Mouse (Mus musculus) fibroblast of lung, adult 2 months (primary cell): ENCODE results near the gene Pphln1.
A peak's percentile ranks its signal among the peaks of the same experiment; 100 is the strongest.
"Not testable (repeated sequence)": the region's sequence is repeated elsewhere in the genome, so short reads cannot be mapped to it uniquely, and the experiment has no call there.

Experiments used
- DNase-seq: peaks from one replicate; pipeline ENCODE4 v3.0.0-alpha.2; 2011; ENCODE audit warnings: low read depth

The Pphln1 gene

DNA sequence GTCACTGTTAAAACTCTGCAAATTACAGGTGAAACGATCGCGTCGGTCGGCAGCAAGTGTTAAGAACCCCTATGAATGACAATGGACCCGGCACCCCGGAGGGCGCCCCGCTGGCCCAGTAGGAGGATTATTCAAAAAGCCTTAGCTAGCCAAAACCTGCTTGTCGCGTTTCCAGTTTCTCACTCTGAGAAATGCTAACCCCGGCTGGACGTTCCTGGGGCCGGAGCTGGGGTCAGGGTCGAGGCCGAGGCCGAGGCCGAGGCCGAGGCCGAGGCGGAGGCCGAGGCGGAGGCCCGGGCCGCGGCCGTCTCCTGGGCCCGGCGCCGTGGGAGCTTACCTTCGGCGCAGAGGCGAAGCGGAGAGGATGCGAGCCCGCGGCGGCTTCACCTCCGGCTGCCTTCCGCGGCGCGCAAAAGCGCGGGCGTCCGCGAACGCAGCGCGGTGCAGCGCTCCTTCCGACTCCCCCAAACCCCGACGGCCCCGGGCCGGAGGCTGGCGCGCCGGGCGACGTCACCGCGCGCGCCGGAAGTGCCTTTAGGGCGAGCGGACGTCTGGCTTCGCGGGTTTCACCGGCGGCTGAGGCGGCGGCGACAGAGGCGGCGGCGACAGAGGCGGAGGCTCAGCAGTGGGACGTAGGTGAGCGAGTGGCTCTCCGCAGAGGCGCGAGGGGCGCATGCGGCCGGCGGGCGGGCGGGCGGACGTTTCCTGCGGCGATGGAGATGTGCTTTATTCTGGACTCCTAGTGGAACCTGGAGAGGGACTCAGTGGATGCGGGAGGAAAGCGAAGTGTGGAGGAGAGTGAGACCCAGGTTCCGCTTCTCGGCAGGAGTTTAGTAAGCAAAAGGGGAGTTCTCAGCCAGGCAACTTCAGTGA, at the start of gene Pphln1, which contains the start of gene Zcrb1:
Gene Pphln1 (plus strand): TSS at position 525 of the 873 bp plus-strand sequence.
Gene Zcrb1 (minus strand): TSS at position 509 of the 873 bp plus-strand sequence.
- DNase-seq: peak; percentile 30

DNA sequence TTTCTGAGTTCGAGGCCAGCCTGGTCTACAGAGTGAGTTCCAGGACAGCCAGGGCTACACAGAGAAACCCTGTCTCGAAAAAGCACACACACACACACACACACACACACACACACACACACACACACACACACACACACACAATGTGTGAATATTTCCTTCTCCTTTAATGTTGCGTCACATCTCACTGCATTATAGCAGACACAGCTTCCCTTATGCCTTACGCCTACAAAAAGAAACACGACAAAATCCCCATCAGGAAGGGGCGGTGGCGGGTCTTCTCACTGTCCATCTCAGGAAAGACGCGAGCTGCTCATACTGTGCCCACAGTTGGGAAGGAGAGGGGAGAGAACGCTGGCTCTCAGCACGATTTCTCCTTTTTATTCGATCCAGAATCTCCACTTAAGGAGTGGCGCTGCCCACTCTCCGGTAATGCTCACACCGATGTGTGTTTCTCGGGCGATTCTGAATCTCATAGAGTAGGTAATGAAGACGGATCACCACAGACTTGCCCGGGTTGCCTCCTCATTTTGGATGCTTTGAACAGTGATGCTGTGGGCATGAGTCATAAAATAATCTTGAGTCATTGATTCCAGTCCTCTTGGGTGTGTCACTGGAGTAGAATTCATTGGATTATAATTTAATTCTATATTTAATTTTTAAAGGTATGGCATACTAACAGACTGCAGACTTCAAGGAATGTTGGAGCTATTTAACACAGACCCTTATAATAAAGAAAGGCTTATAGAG, 39.6 kb upstream of the Pphln1 start:
- no peak for DNase-seq

- no peak for DNase-seq
These were observed 32.6 kb upstream of the Pphln1 start for GRCm38 (mm10) chr15:93365561-93365960.

- DNase-seq: no peak
These were observed 29.6 kb upstream of the Pphln1 start for GRCm38 (mm10) chr15:93368558-93368957.

DNA sequence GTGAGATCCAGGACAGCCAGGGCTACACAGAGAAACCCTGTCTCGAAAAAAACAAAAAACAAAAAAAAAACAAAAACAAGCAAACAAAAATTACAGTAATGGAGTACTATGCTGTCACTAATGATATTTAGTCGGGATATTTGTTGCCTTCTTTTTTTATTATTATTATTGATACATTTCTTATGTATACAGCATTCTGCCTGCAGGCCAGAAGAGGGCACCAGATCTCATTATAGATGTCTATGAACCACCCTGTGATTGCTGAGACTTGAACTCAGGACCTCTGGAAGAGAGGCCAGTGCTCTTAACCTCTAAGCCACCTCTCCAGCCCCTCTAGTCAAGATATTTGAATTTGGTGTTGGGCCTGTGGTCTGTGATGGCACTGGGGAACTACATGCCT, 26.3 kb upstream of the Pphln1 start:
- no peak for DNase-seq

DNA sequence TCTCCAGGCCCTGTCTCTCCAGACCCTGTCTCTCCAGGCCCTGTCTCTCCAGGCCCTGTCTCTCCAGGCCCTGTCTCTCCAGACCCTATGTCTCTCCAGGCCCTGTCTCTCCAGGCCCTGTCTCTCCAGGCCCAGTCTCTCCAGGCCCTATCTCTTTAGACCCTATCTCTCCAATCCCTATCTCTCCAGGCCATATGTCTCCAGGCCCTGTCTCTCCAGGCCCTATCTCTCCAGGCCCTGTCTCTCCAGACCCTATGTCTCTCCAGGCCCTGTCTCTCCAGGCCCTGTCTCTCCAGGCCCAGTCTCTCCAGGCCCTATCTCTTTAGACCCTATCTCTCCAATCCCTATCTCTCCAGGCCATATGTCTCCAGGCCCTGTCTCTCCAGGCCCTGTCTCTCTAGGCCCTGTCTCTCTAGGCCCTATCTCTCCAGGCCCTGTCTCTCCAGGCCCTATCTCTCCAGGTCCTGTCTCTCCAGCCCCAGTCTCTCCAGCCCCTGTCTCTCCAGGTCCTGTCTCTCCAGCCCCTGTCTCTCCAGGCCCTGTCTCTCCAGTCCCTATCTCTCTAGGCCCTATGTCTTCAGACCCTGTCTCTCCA, 25.5 kb upstream of the Pphln1 start:
- not testable (repeated sequence) for DNase-seq

- no peak for DNase-seq
These were observed 22.5 kb upstream of the Pphln1 start for GRCm38 (mm10) chr15:93375696-93376095.

GRCm38 (mm10) chr15:93379177-93379576, 19.0 kb upstream of the Pphln1 start:
- DNase-seq: no peak

DNA sequence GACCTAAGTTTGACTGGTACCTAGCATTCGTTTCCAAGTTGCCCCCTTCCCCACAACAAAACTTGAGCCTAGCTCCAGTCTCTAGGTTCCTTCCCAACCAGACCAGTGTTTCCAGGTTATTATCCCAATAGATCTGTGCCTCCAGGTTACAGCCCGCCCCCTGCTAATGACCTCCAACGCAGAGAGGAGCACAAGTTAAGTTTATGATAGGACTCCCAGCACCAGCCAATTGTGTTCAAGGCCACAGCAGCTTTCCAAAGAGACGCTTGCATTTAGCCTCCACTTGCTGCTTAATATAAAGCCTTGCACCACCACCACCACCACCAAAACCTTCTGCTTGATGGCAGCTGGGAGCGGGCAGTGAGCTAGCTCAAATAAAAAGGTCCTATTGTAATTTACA, 16.8 kb upstream of the Pphln1 start:
- DNase-seq: no peak

DNA sequence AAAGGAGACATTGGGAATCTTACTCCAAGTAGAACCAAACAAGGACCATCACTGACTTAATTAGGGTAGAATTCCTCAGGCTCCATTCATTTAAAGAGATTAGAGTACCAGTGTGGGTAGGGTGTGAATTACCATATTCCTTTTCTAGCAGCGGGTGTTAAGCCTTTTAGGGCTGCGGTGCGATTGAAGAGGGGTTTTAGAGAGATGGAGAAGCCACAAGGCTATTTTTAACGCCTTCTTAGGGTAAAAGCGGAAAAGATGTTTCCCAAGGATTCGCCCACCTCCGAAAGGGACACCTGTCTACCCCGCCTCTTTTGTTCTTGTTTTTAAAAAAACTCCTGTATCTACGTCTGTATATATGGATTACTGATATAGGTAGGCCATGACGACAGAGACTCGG, 881 bp upstream of the Pphln1 start:
- no peak for DNase-seq

DNA sequence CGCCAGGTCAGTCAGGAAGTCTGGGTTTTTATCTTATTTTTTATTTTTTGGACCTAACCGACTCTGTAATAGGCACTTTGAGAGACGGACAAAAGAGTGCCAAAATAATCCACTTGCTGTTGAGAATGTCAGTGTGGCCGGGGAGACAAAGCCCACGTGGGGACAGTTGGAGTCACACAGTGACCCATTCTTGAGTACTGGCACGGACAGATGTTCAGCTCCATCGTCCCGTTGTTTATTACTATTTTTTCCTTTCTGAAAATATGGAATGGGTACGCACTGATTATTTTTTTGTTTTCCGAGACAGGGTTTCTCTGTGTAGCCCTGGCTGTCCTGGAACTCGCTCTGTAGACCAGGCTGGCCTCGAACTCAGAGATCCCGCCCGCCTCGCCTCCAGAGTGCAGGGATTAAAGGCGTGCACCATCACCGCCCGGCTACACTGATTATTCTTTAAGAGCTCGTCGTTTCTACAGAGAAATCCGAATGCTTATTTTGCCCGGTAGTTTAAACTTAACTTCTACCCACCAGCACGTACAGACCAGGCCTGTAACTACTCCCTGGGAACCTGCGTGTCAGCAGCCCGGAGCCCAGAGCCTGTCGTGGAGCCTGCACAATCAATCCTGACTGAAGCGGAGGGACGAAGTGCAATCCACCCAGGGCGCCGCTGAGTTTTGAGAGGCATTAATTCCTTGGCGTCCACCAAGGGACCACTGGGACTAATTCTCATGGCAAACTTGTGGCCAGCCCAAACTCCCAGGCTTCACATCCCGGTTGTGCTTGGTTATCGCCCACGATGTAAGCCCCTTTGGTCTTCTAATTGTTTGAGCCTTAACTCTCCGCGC, 770 bp downstream of the Pphln1 start:
- no peak for DNase-seq

GRCm38 (mm10) chr15:93401446-93401845, 3.3 kb downstream of the Pphln1 start:
- no peak for DNase-seq

DNA sequence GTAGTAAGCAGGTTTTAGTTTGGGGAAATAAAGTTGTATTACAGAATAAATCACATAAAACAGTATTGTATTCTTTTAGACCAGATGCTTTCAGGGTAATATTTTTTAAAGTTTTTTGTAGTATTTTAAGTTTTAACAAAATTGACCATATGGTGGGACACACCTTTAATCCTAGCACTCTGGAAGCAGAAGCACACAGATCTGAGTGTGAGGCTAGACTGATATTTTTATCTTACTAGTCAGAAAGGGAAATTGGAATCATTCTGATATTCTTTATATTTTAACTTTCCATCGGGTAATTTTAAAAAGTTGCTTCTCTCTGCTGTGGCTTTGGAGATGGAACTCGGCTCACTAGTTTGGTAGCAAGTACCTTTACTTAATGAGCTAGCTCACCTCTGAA, 4.6 kb downstream of the Pphln1 start:
- DNase-seq: no peak

GRCm38 (mm10) chr15:93404849-93405248, 6.7 kb downstream of the Pphln1 start:
- no peak for DNase-seq

DNA sequence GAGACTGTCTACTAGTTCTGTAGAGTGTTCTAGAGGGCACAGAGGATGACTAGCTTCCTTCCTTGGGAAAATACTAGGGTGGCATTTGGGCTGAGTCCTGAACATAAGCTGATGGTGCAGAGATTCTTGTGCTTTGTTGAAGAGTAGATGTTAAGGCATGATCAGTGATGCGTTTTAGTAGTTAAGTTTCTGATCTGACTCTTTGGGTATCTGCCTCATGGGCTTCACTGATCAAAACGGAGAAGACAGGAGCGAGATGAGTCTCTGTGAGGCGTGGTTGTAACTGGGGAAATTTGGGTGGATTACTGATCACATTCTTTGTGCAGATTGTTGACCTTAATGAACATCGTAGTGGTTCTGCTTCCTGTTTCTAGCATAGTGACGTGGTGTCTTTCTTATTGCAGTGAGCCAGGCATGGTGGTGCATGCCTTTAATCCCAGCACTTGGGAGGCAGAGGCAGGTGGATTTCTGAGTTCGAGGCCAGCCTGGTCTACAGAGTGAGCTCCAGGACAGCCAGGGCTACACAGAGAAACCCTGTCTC, 7.4 kb downstream of the Pphln1 start:
- no peak for DNase-seq

DNA sequence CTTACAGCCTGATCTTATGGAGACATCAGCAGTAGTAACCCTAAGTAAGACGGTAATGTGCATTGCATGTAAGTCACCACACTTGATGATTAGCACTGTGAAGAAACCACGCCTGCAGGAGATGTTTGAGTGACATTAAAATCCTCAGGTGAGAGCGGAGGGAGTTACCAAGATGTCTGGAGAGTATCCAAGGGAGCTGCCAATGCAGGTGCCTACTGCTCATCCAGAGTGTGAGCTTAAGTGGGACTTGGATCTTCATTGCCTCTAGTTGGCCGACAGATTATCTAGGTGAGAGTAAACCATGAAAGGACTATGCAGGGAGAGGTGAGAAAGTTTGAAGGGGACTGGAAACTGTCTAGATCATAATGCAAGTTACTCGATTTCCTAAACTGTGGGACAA, 8.3 kb downstream of the Pphln1 start:
- DNase-seq: no peak

DNA sequence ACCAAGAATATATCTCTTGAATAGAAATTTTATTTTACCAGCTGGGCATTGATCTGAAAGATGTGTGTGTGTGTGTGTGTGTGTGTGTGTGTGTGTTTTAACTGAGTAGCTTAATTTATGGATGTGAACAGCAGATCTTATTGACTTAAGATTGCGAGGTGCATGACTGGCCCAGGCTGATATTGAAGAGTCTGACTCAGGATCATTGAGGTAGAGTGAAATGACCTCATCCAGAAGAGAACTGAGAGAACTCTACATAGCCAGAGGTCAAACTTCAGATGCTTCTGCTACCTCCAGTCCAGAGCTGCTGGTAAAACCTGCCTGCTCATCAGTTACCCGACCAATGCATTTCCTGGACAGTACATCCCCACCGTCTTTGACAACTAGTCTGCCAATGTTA, 14.3 kb downstream of the Pphln1 start:
- DNase-seq: no peak

- DNase-seq: no peak
These were observed 16.3 kb downstream of the Pphln1 start for GRCm38 (mm10) chr15:93414456-93414855.

DNA sequence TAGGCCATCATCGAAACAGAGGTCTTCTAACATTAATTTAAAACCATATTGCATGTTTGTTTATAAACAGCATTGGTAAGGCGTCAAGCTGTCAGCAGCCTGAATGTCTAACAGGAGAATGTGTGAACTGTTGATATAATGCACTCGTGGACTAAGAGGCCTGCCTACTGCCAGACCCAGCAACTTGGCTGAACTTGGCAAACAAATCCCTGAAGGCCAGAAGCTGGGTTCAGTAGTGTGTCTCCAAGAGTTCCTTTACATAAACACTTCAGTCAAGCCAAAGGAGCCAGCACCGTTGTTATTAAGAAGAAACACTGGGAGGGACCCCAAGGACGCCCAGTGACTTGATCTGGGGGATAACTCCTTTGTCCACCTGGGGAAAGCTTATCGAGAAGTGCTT, 18.1 kb downstream of the Pphln1 start:
- DNase-seq: no peak

GRCm38 (mm10) chr15:93420596-93420995, 22.4 kb downstream of the Pphln1 start:
- DNase-seq: no peak

GRCm38 (mm10) chr15:93422537-93422936, 24.4 kb downstream of the Pphln1 start:
- DNase-seq: no peak

DNA sequence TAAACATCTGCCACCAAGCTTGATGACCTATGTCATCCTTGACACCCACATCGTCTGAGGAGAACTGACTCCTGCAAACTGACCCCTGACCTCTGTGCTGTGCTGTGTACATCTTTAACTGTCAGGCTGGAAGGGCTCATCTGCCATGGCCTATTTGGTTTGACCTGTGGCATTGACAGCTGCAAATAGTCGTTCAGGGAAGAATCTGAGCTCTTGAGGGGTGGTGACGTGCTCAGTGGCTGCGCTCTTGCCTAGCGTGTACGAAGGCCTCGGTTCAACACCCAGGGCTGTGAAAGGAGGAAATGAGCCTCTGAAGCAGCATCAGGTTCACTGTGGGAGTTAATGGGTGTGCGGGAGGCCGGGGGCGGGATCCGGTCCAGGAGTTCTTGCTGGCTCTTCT, 35.7 kb downstream of the Pphln1 start:
- no peak for DNase-seq
